Mouse (Mus musculus) c-Kit-negative CD71-positive TER-119-positive erythroid progenitor cells, embryonic 14.5 days (primary cell): ENCODE measurements around the gene Tmppe.

ENCODE experiments used
- DNase-seq: peaks from one replicate; pipeline ENCODE4 v3.0.0-alpha.2; 2013; ENCODE audit warnings: low read depth, low spot score

Gene Tmppe

GRCm38 (mm10) chr9:114442893-114443292 lies 42.0 kb downstream of the Tmppe start:
- DNase-seq = no peak

GRCm38 (mm10) chr9:114443351-114443750 lies 42.4 kb downstream of the Tmppe start:
- no peak for DNase-seq

GRCm38 (mm10) chr9:114446887-114447286 lies 46.0 kb downstream of the Tmppe start:
- no peak for DNase-seq

GRCm38 (mm10) chr9:114448700-114449099 lies 47.8 kb downstream of the Tmppe start:
- DNase-seq = no peak

- DNase-seq = no peak
Observed at GRCm38 (mm10) chr9:114449120-114449754, 48.3 kb downstream of the Tmppe start.

- no peak for DNase-seq
Observed at GRCm38 (mm10) chr9:114451615-114452014, 50.7 kb downstream of the Tmppe start.

- DNase-seq = no peak
Observed at GRCm38 (mm10) chr9:114452418-114452817, 51.5 kb downstream of the Tmppe start.

- DNase-seq = no peak
Observed at GRCm38 (mm10) chr9:114455420-114455819, 54.5 kb downstream of the Tmppe start.
